Mouse (Mus musculus): ENCODE data around the gene Copz2. TPM values are rescaled to one million over a fixed set of nuclear protein-coding genes. Genes with fewer than 3 reads are reported as not detected.
"Not testable (repeated sequence)": the region's sequence is repeated elsewhere in the genome, so short reads cannot be mapped to it uniquely, and the experiment has no call there.

Gene Copz2
- polyA plus RNA-seq, 1 experiment from 2014 or later = 29.2 TPM

- no peak overlapping the region for H3K27ac ChIP-seq (replicated peaks)
- no peak for ATAC-seq (ENCODE audit: low FRiP score)
- no peak overlapping the region for H3K4me3 ChIP-seq (replicated peaks)
- no peak overlapping the region for H3K9ac ChIP-seq (replicated peaks)
- no peaks in the 10 kb centered on the region for H3K27me3 ChIP-seq (replicated peaks)
- H3K9me3 ChIP-seq (replicated peaks) = no peaks in the 10 kb centered on the region
- H3K4me2 ChIP-seq = no peak overlapping the region
- WGBS = 63% methylated on average over 3 of the region's 3 CpGs
- no peaks in the 10 kb centered on the region for H3K4me1 ChIP-seq
- no peaks in the 10 kb centered on the region for H3K36me3 ChIP-seq
Measured at GRCm38 (mm10) chr11:96843627-96844026, 6.0 kb upstream of the Copz2 start.

GRCm38 (mm10) chr11:96847240-96847639, 2.4 kb upstream of the Copz2 start:
- Histone ChIP-seq H3K9me3 (replicated peaks) (no peaks in the 10 kb centered on the region), H3K4me3 (replicated peaks) (no peak overlapping the region), H3K4me1 (peaks cover 13% of the 10 kb centered on the region), H3K4me2 (no peak overlapping the region), H3K36me3 (no peaks in the 10 kb centered on the region), H3K27me3 (replicated peaks) (0 out of 2 replicates have a peak, but pooled peaks cover 9% of the 10 kb centered on the region), H3K9ac (replicated peaks) (no peak overlapping the region), H3K27ac (replicated peaks) (no peak overlapping the region)
- no peak for ATAC-seq (ENCODE audit: low FRiP score)
- 42% methylated on average over 3 of the region's 3 CpGs for WGBS

GRCm38 (mm10) chr11:96848694-96849093, 976 bp upstream of the Copz2 start:
- 63% methylated on average over 9 of the region's 9 CpGs for WGBS
- 0 out of 2 replicates have a peak, but pooled peaks cover 9% of the 10 kb centered on the region for H3K27me3 ChIP-seq (replicated peaks)
- no peak for ATAC-seq (ENCODE audit: low FRiP score)
- H3K4me1 ChIP-seq = peaks cover 13% of the 10 kb centered on the region
- H3K27ac ChIP-seq (replicated peaks) = no peak overlapping the region
- H3K36me3 ChIP-seq = no peaks in the 10 kb centered on the region
- no peak overlapping the region for H3K9ac ChIP-seq (replicated peaks)
- no peak overlapping the region for H3K4me2 ChIP-seq
- H3K4me3 ChIP-seq (replicated peaks) = no peak overlapping the region
- no peaks in the 10 kb centered on the region for H3K9me3 ChIP-seq (replicated peaks)

GRCm38 (mm10) chr11:96849145-96849544, 525 bp upstream of the Copz2 start:
- not testable (repeated sequence) for ATAC-seq (ENCODE audit: low FRiP score); H3K27ac ChIP-seq (replicated peaks); H3K9me3 ChIP-seq (replicated peaks); H3K9ac ChIP-seq (replicated peaks); H3K36me3 ChIP-seq; H3K27me3 ChIP-seq (replicated peaks)
- WGBS = 80% methylated on average over 5 of the region's 5 CpGs
- Histone ChIP-seq H3K4me2 (peak overlapping the region; percentile 77), H3K4me1 (peaks cover 13% of the 10 kb centered on the region), H3K4me3 (replicated peaks) (peak overlapping the region; percentile 44)

- no peak overlapping the region for H3K4me2 ChIP-seq
- 84% methylated on average over 5 of the region's 5 CpGs for WGBS
- H3K9ac ChIP-seq (replicated peaks) = no peak overlapping the region
- ATAC-seq (ENCODE audit: low FRiP score) = no peak
- H3K9me3 ChIP-seq (replicated peaks) = no peaks in the 10 kb centered on the region
- H3K36me3 ChIP-seq = no peaks in the 10 kb centered on the region
- no peaks in the 10 kb centered on the region for H3K27me3 ChIP-seq (replicated peaks)
- no peak overlapping the region for H3K4me3 ChIP-seq (replicated peaks)
- H3K4me1 ChIP-seq = peaks cover 22% of the 10 kb centered on the region
- no peak overlapping the region for H3K27ac ChIP-seq (replicated peaks)
Measured at GRCm38 (mm10) chr11:96857446-96857845, 7.8 kb downstream of the Copz2 start.

GRCm38 (mm10) chr11:96859635-96860034, 10.0 kb downstream of the Copz2 start:
- no peak overlapping the region for H3K27ac ChIP-seq (replicated peaks)
- no peaks in the 10 kb centered on the region for H3K27me3 ChIP-seq (replicated peaks)
- no peaks in the 10 kb centered on the region for H3K36me3 ChIP-seq
- ATAC-seq (ENCODE audit: low FRiP score) = no peak
- H3K4me3 ChIP-seq (replicated peaks) = no peak overlapping the region
- no peaks in the 10 kb centered on the region for H3K9me3 ChIP-seq (replicated peaks)
- H3K4me2 ChIP-seq = no peak overlapping the region
- H3K9ac ChIP-seq (replicated peaks) = no peak overlapping the region
- WGBS = 88% methylated on average over 4 of the region's 4 CpGs
- peaks cover 41% of the 10 kb centered on the region for H3K4me1 ChIP-seq

GRCm38 (mm10) chr11:96860564-96860963, 10.9 kb downstream of the Copz2 start:
- Histone ChIP-seq H3K27me3 (replicated peaks) (no peaks in the 10 kb centered on the region), H3K36me3 (no peaks in the 10 kb centered on the region), H3K4me1 (peaks cover 41% of the 10 kb centered on the region), H3K4me2 (peak overlapping the region; percentile 90), H3K27ac (replicated peaks) (peak overlapping the region; percentile 74), H3K9me3 (replicated peaks) (no peaks in the 10 kb centered on the region), H3K4me3 (replicated peaks) (0 out of 2 replicates have a peak overlapping the region, but pooled peaks have one; percentile 52), H3K9ac (replicated peaks) (peak overlapping the region; percentile 51; the same call in 1 of the 2 replicates)
- WGBS = 10% methylated on average over 8 of the region's 8 CpGs
- ATAC-seq (ENCODE audit: low FRiP score) = peak; percentile 16; the same call in 1 of the 2 replicates

- H3K27ac ChIP-seq (replicated peaks) = peak overlapping the region; percentile 74
- no peaks in the 10 kb centered on the region for H3K9me3 ChIP-seq (replicated peaks)
- peak overlapping the region; percentile 52 for H3K4me3 ChIP-seq (replicated peaks)
- H3K36me3 ChIP-seq = no peaks in the 10 kb centered on the region
- peaks cover 41% of the 10 kb centered on the region for H3K4me1 ChIP-seq
- H3K4me2 ChIP-seq = peak overlapping the region; percentile 90
- no peaks in the 10 kb centered on the region for H3K27me3 ChIP-seq (replicated peaks)
- peak; percentile 49 for ATAC-seq (ENCODE audit: low FRiP score)
- H3K9ac ChIP-seq (replicated peaks) = peak overlapping the region; percentile 51
- WGBS = 2% methylated on average over 20 of the region's 20 CpGs
Measured at GRCm38 (mm10) chr11:96861446-96861845, 11.8 kb downstream of the Copz2 start.

- ATAC-seq (ENCODE audit: low FRiP score) = peak; percentile 90
- peak overlapping the region; percentile 74 for H3K27ac ChIP-seq (replicated peaks)
- WGBS = under 1% methylated on average over 31 of the region's 31 CpGs
- peak overlapping the region; percentile 52 for H3K4me3 ChIP-seq (replicated peaks)
- no peaks in the 10 kb centered on the region for H3K9me3 ChIP-seq (replicated peaks)
- H3K9ac ChIP-seq (replicated peaks) = peak overlapping the region; percentile 51
- no peaks in the 10 kb centered on the region for H3K27me3 ChIP-seq (replicated peaks)
- no peaks in the 10 kb centered on the region for H3K36me3 ChIP-seq
- H3K4me2 ChIP-seq = peak overlapping the region; percentile 90
- peaks cover 41% of the 10 kb centered on the region for H3K4me1 ChIP-seq
Measured at GRCm38 (mm10) chr11:96861878-96862289, 12.2 kb downstream of the Copz2 start.

GRCm38 (mm10) chr11:96862534-96862933, 12.9 kb downstream of the Copz2 start:
- no peak for ATAC-seq (ENCODE audit: low FRiP score)
- Histone ChIP-seq H3K9me3 (replicated peaks) (no peaks in the 10 kb centered on the region), H3K9ac (replicated peaks) (no peak overlapping the region), H3K36me3 (no peaks in the 10 kb centered on the region), H3K4me1 (peaks cover 45% of the 10 kb centered on the region), H3K27ac (replicated peaks) (peak overlapping the region; percentile 74), H3K4me2 (peak overlapping the region; percentile 90), H3K27me3 (replicated peaks) (no peaks in the 10 kb centered on the region), H3K4me3 (replicated peaks) (peak overlapping the region; percentile 52)
- 57% methylated on average over 12 of the region's 12 CpGs for WGBS

GRCm38 (mm10) chr11:96863206-96863995, 13.7 kb downstream of the Copz2 start:
- Histone ChIP-seq H3K9ac (replicated peaks) (0 out of 2 replicates have a peak overlapping the region, but pooled peaks have one; percentile 28), H3K4me3 (replicated peaks) (peak overlapping the region; percentile 12; the same call in 1 of the 2 replicates), H3K4me1 (peaks cover 46% of the 10 kb centered on the region), H3K4me2 (peak overlapping the region; percentile 47), H3K9me3 (replicated peaks) (no peaks in the 10 kb centered on the region), H3K27ac (replicated peaks) (peak overlapping the region; percentile 74), H3K27me3 (replicated peaks) (no peaks in the 10 kb centered on the region), H3K36me3 (no peaks in the 10 kb centered on the region)
- ATAC-seq (ENCODE audit: low FRiP score) = 0 out of 2 replicates have a peak, but pooled peaks have one; percentile 32
- WGBS = 14% methylated on average over 26 of the region's 26 CpGs

- H3K4me3 ChIP-seq (replicated peaks) = no peak overlapping the region
- no peak overlapping the region for H3K4me2 ChIP-seq
- ATAC-seq (ENCODE audit: low FRiP score) = peak; percentile 48; the same call in 1 of the 2 replicates
- H3K27me3 ChIP-seq (replicated peaks) = no peaks in the 10 kb centered on the region
- H3K4me1 ChIP-seq = peaks cover 31% of the 10 kb centered on the region
- H3K36me3 ChIP-seq = no peaks in the 10 kb centered on the region
- H3K9me3 ChIP-seq (replicated peaks) = no peaks in the 10 kb centered on the region
- H3K27ac ChIP-seq (replicated peaks) = no peak overlapping the region
- H3K9ac ChIP-seq (replicated peaks) = no peak overlapping the region
- WGBS = 14% methylated on average over 5 of the region's 5 CpGs
Measured at GRCm38 (mm10) chr11:96867149-96867548, 17.5 kb downstream of the Copz2 start.

All from neural tube, embryonic 15.5 days (tissue).